ENCODE assay signal across 1 mouse cellular context in the genomic region with DNA sequence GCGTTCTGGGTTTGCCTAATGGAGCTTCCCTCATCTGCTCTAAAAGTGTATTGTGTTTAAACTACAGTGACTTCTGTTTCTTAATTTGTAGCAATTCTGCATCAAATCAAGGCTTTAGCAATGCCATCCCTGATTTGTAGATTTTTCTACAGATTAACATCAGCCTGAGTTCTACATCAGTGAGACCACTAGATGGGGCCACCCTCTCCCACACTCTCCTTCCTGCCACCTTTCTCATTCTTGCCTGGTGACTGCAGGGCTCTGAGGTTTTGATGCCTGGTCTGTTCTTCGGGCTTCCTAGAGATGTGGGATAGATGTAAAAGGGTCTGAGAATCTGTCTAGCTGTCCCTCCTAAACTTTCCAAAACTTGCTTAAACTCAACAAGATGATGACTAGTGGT.
TF ChIP-seq lines count a peak whose summit lies in the region.

No protein-coding gene starts in this region.

TF ChIP-seq in CH12.LX, 34 proteins besides CTCF, POLR2A, EP300 and RAD21:
- TF ChIP-seq SMC3 (IDR thresholded peaks at IDR 0.05; ENCODE audit: low read depth, low read length) (peak; percentile 41), MAX (IDR thresholded peaks at IDR 0.05; ENCODE audit: low read length) (no peak)
